Mouse (Mus musculus) ES-Bruce4 (cell line): ENCODE results near the gene Zfp661. TPM values are rescaled to one million over a fixed set of nuclear protein-coding genes. Genes with fewer than 3 reads are reported as not detected.

ENCODE experiments used
- H3K27ac ChIP-seq: 2 replicates; pipeline ENCODE4 v1.5.1; 2012; ENCODE audit warnings: low read length, inconsistent platforms; ENCODE audit not compliant: insufficient read depth
- H3K27me3 ChIP-seq: 2 replicates; pipeline ENCODE4 v1.6.1; 2012; ENCODE audit warnings: mild to moderate bottlenecking, low read length, inconsistent platforms; ENCODE audit not compliant: control insufficient read depth, poor library complexity, insufficient read depth, severe bottlenecking
- H3K36me3 ChIP-seq: 2 replicates; pipeline ENCODE4 v1.6.1; 2012; ENCODE audit warnings: inconsistent platforms, mild to moderate bottlenecking, low read length, moderate library complexity; ENCODE audit not compliant: control insufficient read depth, poor library complexity, insufficient read depth, severe bottlenecking
- H3K4me1 ChIP-seq: one replicate; pipeline ENCODE4 v1.8.1; 2011; ENCODE audit warnings: low read length; ENCODE audit not compliant: control insufficient read depth, insufficient read depth
- H3K4me3 ChIP-seq: 2 replicates; pipeline ENCODE4 v1.5.1; 2011; ENCODE audit warnings: low read depth, mild to moderate bottlenecking, low read length
- H3K9ac ChIP-seq: 2 replicates; pipeline ENCODE4 v1.6.1; 2012; ENCODE audit warnings: low read depth, mild to moderate bottlenecking, inconsistent platforms; ENCODE audit not compliant: poor library complexity, severe bottlenecking
- H3K9me3 ChIP-seq: replicated peaks from 2 replicates; pipeline ENCODE4 v1.6.1; 2012; ENCODE audit warnings: mild to moderate bottlenecking, low read length, inconsistent platforms; ENCODE audit not compliant: control insufficient read depth, poor library complexity, insufficient read depth, severe bottlenecking
- CTCF ChIP-seq: IDR thresholded peaks from one replicate; pipeline ENCODE4 v1.8.1; 2011; ENCODE audit warnings: low read depth, low read length
- EP300 ChIP-seq: IDR thresholded peaks from 2 replicates; pipeline ENCODE4 v1.6.1; 2011; ENCODE audit warnings: low read depth, low read length; ENCODE audit not compliant: insufficient read depth
- POLR2A ChIP-seq: IDR thresholded peaks from one replicate; pipeline ENCODE4 v1.8.1; 2011; ENCODE audit warnings: low read length; ENCODE audit not compliant: insufficient read depth
- polyA plus RNA-seq: library from polyadenylated mRNA; stranded (reverse); fragments of >200 nt; gene quantifications from 2 replicates; pipeline ENCODE4 v1.2.4, GENCODE M21; 2011; ENCODE audit warnings: low read depth; ENCODE audit not compliant: missing spikeins, insufficient read depth, insufficient read length

Zfp661 gene
- polyA plus RNA-seq, 1 experiment, result 5.4 TPM

GRCm38 (mm10) chr2:127624786-127625185, 37.9 kb upstream of the Zfp661 start:
- Histone ChIP-seq H3K36me3 (no peaks in the 10 kb centered on the region), H3K4me1 (no peaks in the 10 kb centered on the region), H3K4me3 (no peak overlapping the region), H3K27ac (no peak overlapping the region), H3K9ac (no peak overlapping the region), H3K27me3 (no peaks in the 10 kb centered on the region), H3K9me3 (no peaks in the 10 kb centered on the region)
- TF ChIP-seq POLR2A (no peak), EP300 (no peak), CTCF (no peak)

GRCm38 (mm10) chr2:127622065-127622464, 35.2 kb upstream of the Zfp661 start:
- no peak overlapping the region for H3K9ac ChIP-seq

GRCm38 (mm10) chr2:127619311-127619710, 32.4 kb upstream of the Zfp661 start:
- no peaks in the 10 kb centered on the region for H3K9me3 ChIP-seq
- no peaks in the 10 kb centered on the region for H3K4me1 ChIP-seq
- TF ChIP-seq EP300, result no peak
- no peak for TF ChIP-seq CTCF
- TF ChIP-seq POLR2A, result no peak
- H3K36me3 ChIP-seq, result no peaks in the 10 kb centered on the region
- H3K27me3 ChIP-seq, result no peaks in the 10 kb centered on the region
- no peak overlapping the region for H3K27ac ChIP-seq
- no peak overlapping the region for H3K9ac ChIP-seq
- no peak overlapping the region for H3K4me3 ChIP-seq

More at GRCm38 (mm10) chr2:127622065-127622464, 35.2 kb upstream of the Zfp661 start:
- H3K27ac ChIP-seq, result no peak overlapping the region
- H3K27me3 ChIP-seq, result no peaks in the 10 kb centered on the region
- no peaks in the 10 kb centered on the region for H3K36me3 ChIP-seq
- no peaks in the 10 kb centered on the region for H3K4me1 ChIP-seq
- no peaks in the 10 kb centered on the region for H3K9me3 ChIP-seq
- no peak overlapping the region for H3K4me3 ChIP-seq
- TF ChIP-seq EP300 (no peak), POLR2A (no peak), CTCF (no peak)

GRCm38 (mm10) chr2:127612288-127612687, 25.4 kb upstream of the Zfp661 start:
- Histone ChIP-seq H3K4me3 (no peak overlapping the region), H3K4me1 (peaks cover 7% of the 10 kb centered on the region), H3K9ac (no peak overlapping the region), H3K36me3 (no peaks in the 10 kb centered on the region), H3K9me3 (no peaks in the 10 kb centered on the region), H3K27ac (no peak overlapping the region), H3K27me3 (no peaks in the 10 kb centered on the region)
- TF ChIP-seq CTCF, result no peak
- TF ChIP-seq POLR2A, result no peak
- TF ChIP-seq EP300, result no peak

GRCm38 (mm10) chr2:127611386-127611785, 24.5 kb upstream of the Zfp661 start:
- TF ChIP-seq POLR2A (no peak), EP300 (no peak), CTCF (no peak)
- Histone ChIP-seq H3K4me3 (no peak overlapping the region), H3K9ac (no peak overlapping the region), H3K27me3 (no peaks in the 10 kb centered on the region), H3K4me1 (peaks cover 7% of the 10 kb centered on the region), H3K9me3 (no peaks in the 10 kb centered on the region), H3K36me3 (no peaks in the 10 kb centered on the region), H3K27ac (no peak overlapping the region)

- no peak for TF ChIP-seq CTCF
- TF ChIP-seq EP300, result no peak
- TF ChIP-seq POLR2A, result no peak
- H3K9ac ChIP-seq, result no peak overlapping the region
- no peak overlapping the region for H3K27ac ChIP-seq
Observed at GRCm38 (mm10) chr2:127608986-127609385, 22.1 kb upstream of the Zfp661 start.

More at GRCm38 (mm10) chr2:127608986-127609385, 22.1 kb upstream of the Zfp661 start:
- H3K27me3 ChIP-seq, result no peaks in the 10 kb centered on the region
- peaks cover 15% of the 10 kb centered on the region for H3K4me1 ChIP-seq
- no peaks in the 10 kb centered on the region for H3K9me3 ChIP-seq
- H3K4me3 ChIP-seq, result no peak overlapping the region
- 0 out of 2 replicates have a peak, but pooled peaks cover 2% of the 10 kb centered on the region for H3K36me3 ChIP-seq
